Mouse (Mus musculus): ENCODE measurements around the gene Tenm4.
A peak's percentile ranks its signal among the peaks of the same experiment; 100 is the strongest.

Gene Tenm4

GRCm38 (mm10) chr7:96259630-96260029, 88.6 kb downstream of the Tenm4 start:
- no peak for DNase-seq

DNA sequence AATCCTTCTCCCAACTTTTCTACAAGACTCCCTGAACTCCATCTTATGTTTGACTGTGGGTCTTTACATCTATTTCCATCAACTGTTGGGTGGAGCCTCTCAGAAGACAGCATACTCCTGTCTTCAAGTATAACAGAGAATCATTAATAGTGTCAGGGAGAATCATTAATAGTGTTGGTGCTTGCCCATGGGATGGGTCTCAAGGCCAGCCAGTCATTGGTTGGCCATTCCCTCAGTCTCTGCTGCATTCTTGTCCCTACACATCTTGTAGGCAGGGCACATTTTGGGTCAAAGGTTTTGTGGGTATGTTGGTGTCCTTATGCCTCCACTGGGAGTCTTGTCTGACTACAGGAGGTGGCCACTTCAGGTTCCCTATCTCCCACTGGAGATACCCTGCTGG, 91.1 kb downstream of the Tenm4 start:
- DNase-seq, result no peak

- no peak for DNase-seq
These were observed 94.9 kb downstream of the Tenm4 start for GRCm38 (mm10) chr7:96265941-96266340.

- no peak for DNase-seq
These were observed 96.2 kb downstream of the Tenm4 start for GRCm38 (mm10) chr7:96267266-96267665.

DNA sequence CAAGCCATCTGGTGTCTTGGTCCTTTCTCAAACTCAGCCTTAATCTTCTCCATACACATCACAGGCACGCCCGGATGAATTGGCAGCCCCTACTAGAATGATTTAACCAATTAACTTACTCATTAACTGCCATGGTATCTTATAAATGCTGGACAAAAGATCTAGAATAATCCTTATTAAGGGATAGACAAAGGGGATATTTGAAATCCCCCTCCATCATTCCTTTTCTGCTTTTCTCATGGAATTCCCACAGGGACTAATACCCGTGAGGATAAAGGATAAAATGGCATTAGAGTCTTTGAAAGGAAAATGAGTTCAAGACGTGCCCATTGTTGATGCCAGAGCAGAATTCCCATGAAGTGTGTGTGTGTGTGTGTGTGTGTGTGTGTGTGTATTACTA, 99.6 kb downstream of the Tenm4 start:
- no peak for DNase-seq

- DNase-seq, result no peak
These were observed 101.0 kb downstream of the Tenm4 start for GRCm38 (mm10) chr7:96272068-96272467.

DNA sequence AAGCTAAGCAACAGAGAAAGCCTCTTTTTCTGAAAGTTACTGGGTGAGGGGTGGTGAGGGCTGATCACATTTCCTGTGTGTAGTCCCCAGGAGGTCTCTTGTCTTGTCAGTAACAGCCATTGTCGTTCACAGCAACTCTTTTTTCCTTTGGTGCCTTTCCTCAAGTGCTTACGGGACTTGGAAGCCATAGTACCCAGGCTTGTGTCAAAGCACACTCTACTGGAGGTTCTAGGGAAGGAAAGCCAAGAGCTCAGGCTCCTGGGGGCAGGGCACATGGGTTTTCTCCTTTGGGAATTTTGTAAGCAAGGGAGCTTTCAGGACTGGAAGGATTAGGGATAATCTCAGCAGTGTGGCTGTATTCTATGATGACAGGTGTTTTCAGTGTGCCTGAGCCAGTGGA, 103.4 kb downstream of the Tenm4 start:
- DNase-seq, result no peak

- no peak for DNase-seq
These were observed 106.5 kb downstream of the Tenm4 start for GRCm38 (mm10) chr7:96277550-96277949.

DNA sequence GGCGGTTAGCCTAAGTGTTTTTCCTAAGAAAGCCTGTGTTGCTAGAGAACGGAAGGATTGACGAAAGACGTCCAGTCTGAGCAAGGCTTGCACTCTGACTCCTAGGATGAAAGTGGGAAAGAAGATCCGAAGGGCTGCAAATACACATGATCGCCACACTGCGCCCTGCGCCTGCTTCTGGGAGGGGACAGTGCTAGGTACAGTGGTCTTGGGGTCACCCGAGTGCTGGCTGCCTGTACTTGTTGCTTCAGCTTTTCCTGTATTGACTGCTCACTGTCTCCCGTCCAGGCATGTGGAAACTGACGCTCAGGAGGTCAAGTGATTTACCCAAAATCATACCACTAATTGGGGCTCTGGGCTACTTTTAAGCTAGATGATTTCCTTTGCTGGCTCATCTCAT, 107.3 kb downstream of the Tenm4 start:
- DNase-seq, result no peak

GRCm38 (mm10) chr7:96280795-96281194, 109.7 kb downstream of the Tenm4 start:
- DNase-seq, result no peak

- DNase-seq, result peak; percentile 70 to 79
These were observed 119.5 kb downstream of the Tenm4 start for GRCm38 (mm10) chr7:96290576-96290975.

DNA sequence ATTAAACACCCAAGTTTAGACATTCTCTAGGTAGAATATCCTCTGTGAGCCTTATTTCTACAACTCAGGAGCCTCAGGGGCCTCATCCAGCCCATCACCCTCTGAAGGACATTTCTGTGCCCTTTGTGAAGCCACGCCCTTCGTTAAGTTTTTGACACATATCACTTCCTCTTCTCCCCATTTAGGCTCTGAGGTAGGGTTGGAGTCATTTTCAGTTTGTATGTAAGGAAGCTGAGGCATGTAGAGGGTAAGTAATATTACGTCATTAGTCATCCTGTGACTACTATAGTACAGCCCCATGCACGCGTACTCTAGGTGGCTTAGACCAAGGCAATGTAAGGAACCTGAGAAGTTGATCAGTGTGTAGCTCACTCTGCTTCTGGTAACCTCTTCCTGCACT, 124.9 kb downstream of the Tenm4 start:
- DNase-seq, result no peak

- no peak for DNase-seq
These were observed 129.9 kb downstream of the Tenm4 start for GRCm38 (mm10) chr7:96300826-96301397.

- DNase-seq, result no peak
These were observed 130.8 kb downstream of the Tenm4 start for GRCm38 (mm10) chr7:96301813-96302212.

DNA sequence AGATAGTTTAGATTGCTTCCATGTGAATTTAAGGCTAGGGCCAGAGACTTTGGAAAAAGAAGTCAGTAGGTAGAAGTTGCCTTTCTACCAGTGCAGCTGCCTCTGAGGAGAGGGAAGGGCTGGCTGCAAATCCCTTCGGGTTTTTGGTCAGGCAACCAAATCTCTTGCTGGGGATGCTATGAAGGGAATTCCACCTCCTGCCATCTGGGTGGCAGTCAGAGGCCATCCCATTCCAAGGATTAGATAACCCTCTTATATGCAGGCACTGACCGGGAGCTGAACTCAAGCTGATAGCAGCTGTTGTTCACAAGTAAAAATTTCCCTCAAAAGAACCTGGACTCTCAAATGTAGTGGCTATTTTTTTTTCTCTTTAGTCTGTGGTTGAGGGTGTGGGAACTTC, 132.9 kb downstream of the Tenm4 start:
- no peak for DNase-seq

DNA sequence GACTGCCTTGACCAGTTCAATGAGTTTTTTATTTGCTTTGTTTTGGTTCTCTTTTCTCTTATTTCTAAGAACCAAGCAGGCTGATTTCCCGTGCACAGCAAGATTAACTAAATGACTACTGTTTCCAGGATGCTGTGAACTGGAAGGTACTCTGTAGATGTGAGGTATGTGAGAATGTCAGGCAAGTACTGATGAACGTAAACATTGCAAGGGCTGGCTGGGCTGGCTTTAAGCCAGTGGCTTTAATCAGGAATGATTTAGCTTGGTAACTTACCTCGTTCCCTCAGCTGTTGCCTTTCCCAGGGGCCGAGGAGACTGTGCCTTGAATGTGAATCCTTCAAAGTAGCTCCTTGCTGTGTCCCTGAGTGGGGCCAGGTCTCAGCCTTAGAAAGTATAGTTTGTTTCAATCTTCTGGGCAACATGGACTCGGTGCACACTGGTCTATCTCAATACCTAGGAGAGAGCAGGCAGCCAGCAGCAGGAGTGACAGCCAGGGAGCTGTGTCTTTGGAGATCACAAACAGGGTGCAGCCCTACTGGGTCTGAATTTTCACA, 134.4 kb downstream of the Tenm4 start:
- no peak for DNase-seq

- no peak for DNase-seq
These were observed 137.1 kb downstream of the Tenm4 start for GRCm38 (mm10) chr7:96308106-96308505.

DNA sequence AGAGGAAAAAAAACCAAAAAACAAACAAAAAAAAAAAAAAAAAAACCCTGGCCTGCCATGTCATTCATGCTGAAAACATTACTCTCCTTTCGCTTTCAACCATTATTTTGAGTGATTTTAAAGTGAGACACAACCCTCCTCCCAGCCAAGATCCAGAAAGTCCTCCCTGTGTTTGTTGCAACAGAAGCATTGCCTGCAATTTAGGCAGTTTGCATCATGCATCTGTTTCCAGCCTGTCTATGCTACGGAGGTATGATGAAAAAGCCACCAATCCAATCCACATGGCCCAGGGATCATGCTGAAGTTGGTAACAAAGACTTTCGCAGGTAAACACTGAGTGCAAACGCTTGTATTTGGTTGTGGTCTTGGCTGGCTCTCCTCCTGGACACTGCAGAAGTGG, 158.3 kb downstream of the Tenm4 start:
- no peak for DNase-seq

DNA sequence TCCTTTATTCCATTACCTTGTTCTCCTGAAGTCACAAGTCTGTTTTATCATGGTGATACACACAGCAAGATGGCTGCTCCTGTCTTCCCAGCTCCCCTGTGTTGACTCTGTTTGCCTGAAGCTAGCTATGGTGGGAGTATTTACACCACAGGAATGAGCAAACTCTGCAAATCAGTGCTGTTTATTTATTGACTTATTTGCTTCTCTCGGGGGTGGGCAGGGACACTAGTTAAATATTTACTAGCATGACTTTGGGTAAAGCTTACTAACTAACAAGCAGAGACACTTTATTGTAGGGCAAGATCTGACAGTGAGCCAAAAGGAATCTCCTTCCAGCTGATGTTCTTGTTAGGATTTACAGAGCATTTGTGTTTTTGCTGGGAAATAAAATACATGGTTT, 160.1 kb downstream of the Tenm4 start:
- no peak for DNase-seq

- DNase-seq, result no peak
These were observed 163.3 kb downstream of the Tenm4 start for GRCm38 (mm10) chr7:96334361-96334760.

GRCm38 (mm10) chr7:96336376-96336775, 165.3 kb downstream of the Tenm4 start:
- peak; percentile 13 to 29 for DNase-seq

GRCm38 (mm10) chr7:96340826-96341225, 169.8 kb downstream of the Tenm4 start:
- DNase-seq, result no peak

GRCm38 (mm10) chr7:96341479-96341878, 170.4 kb downstream of the Tenm4 start:
- no peak for DNase-seq

GRCm38 (mm10) chr7:96342996-96343395, 171.9 kb downstream of the Tenm4 start:
- no peak for DNase-seq

DNA sequence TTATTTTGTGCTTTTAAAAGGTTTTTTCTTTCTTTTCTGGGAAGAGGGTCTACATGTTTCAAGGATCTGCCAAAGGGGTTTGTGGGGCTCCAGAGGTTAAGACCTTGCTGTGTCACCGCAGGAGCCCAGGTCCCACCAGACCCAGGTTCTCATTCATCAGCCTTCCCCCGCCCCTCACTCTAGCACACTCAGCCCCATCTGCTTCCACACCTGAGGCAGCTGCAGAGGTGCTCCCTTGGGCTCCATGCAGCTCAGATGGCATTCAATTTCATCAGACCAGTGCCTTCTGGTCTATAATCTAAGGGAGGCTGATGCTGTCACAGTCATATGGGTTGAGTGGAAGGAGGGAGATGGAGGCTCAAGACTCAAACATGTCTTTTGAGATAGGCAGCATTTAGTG, 172.6 kb downstream of the Tenm4 start:
- DNase-seq, result no peak

Data from cerebellum, postnatal 14 days (tissue).